Mouse (Mus musculus): ENCODE measurements around the gene Npm1. TPM values are rescaled to one million over a fixed set of nuclear protein-coding genes. Genes with fewer than 3 reads are reported as not detected.

The Npm1 gene
- polyA plus RNA-seq, 1 experiment from 2014 or later: 1,003 TPM

DNA sequence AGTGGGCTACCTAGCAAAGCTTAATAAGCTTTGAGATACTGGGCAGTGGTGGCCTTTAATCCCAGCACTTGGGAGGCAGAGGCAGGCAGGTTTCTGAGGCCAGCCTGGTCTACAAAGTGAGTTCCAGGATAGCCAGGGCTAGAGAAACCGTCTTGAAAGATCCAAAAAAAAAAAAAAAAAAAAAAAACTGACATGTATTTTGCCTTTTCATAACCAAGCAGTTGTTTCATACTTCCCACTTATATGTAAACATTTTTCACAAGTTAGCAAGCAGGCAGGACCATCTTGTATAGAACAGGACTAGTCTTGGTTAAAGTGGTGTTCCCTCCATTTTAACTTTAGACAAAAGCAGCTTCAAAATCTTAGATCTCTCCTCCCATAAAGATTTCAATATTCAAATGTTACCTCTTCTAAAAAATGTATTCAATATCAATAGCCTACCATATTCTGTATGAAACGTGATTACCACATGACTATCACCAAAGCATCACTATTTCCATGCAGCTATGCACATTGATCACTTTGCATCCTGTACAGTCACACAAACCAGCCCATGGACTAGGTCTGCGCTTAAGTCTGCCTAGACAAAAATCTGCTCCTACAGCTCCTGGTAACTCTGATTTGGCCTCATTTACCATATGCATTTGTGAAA lies 11.8 kb downstream of the Npm1 start:
- Histone ChIP-seq H3K36me3 (ENCODE audit: control insufficient read depth, insufficient read depth, low read length) (peaks cover 15% of the 10 kb centered on the region; the same call in 1 of the 2 replicates), H3K27me3 (ENCODE audit: control insufficient read depth, insufficient read depth, low read length) (peaks cover 9% of the 10 kb centered on the region), H3K27ac (ENCODE audit: low read depth, low read length) (no peak overlapping the region), H3K4me2 (no peak overlapping the region), H3K9me3 (ENCODE audit: control insufficient read depth, low read length) (no peaks in the 10 kb centered on the region), H3K4me3 (ENCODE audit: low read depth, low read length) (no peak overlapping the region), H3K4me1 (ENCODE audit: control insufficient read depth, insufficient read depth, low read length) (peaks cover 7% of the 10 kb centered on the region), H3K9ac (ENCODE audit: low read length) (no peak overlapping the region)
- DNase-seq (ENCODE audit: low spot score, missing footprints): no peak
- WGBS: 77% methylated on average over 3 of the region's 3 CpGs
- ATAC-seq (ENCODE audit: low FRiP score): no peak

DNA sequence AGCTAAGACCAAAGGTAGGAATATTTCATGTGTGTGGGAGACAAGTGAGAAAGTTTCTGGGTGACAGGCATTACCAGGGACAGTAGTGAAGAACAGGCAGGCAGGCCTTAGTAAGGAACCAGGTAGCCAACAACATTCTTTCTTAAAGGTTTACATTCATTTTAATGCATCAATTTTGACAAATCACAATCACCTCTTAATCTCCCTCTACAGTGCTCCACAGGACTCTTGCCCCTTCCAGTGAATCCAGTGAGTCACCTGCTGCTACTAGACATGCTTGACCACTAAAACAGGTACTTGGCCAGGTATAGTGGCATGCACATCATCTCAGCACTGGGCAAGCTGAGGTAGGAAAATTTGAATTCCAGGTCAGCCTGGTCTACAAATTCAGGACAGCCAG lies 12.6 kb downstream of the Npm1 start:
- Histone ChIP-seq H3K27me3 (ENCODE audit: control insufficient read depth, insufficient read depth, low read length) (peaks cover 16% of the 10 kb centered on the region), H3K9me3 (ENCODE audit: control insufficient read depth, low read length) (no peaks in the 10 kb centered on the region), H3K36me3 (ENCODE audit: control insufficient read depth, insufficient read depth, low read length) (peaks cover 13% of the 10 kb centered on the region; the same call in 1 of the 2 replicates), H3K4me3 (ENCODE audit: low read depth, low read length) (no peak overlapping the region), H3K4me2 (no peak overlapping the region), H3K27ac (ENCODE audit: low read depth, low read length) (no peak overlapping the region), H3K4me1 (ENCODE audit: control insufficient read depth, insufficient read depth, low read length) (peaks cover 13% of the 10 kb centered on the region), H3K9ac (ENCODE audit: low read length) (no peak overlapping the region)
- no peak for DNase-seq (ENCODE audit: low spot score, missing footprints)
- ATAC-seq (ENCODE audit: low FRiP score): no peak

DNA sequence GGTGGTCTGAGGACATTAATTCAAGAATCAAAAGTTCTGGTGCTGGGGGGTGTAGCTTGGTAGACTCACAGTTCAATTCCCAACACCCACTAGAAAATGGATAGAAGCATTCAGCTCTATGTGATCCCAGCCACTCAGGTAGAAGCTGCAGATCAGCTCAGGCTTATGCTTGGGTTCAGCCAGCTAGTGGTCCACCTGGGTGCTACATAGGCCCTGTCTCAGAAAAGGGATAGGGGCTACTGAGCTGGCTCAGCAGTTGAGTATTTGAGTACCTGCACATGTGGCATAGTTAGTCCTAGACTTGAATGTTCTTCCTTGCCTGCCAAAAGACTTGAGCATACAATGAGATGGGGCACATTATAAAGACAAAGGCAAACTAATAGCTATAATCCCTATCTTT lies 13.6 kb downstream of the Npm1 start:
- ATAC-seq (ENCODE audit: low FRiP score) (no peak), DNase-seq (ENCODE audit: low spot score, missing footprints) (no peak)
- Histone ChIP-seq H3K27ac (ENCODE audit: low read depth, low read length) (no peak overlapping the region), H3K4me1 (ENCODE audit: control insufficient read depth, insufficient read depth, low read length) (peaks cover 18% of the 10 kb centered on the region), H3K4me2 (no peak overlapping the region), H3K27me3 (ENCODE audit: control insufficient read depth, insufficient read depth, low read length) (peaks cover 23% of the 10 kb centered on the region), H3K9me3 (ENCODE audit: control insufficient read depth, low read length) (no peaks in the 10 kb centered on the region), H3K36me3 (ENCODE audit: control insufficient read depth, insufficient read depth, low read length) (peaks cover 10% of the 10 kb centered on the region; the same call in 1 of the 2 replicates), H3K9ac (ENCODE audit: low read length) (no peak overlapping the region), H3K4me3 (ENCODE audit: low read depth, low read length) (no peak overlapping the region)

DNA sequence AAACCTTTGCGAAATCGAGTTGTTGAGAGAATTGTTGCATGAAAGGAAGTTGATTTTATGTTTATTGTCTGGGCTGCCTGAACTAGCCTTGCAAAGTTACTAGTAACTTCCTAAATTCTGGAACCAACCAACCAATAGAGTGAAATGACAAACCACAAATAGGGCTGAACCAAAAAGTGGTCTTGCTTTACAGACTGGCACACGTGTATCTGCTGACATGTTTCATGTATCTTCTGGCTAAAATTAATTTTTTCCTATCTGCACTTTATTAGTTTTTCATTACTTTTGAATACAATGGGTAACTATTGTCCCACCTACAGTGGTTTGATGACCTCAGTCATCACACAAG lies 13.9 kb downstream of the Npm1 start:
- no peak overlapping the region for H3K4me3 ChIP-seq (ENCODE audit: low read depth, low read length)
- no peak for DNase-seq (ENCODE audit: low spot score, missing footprints)
- H3K4me1 ChIP-seq (ENCODE audit: control insufficient read depth, insufficient read depth, low read length): peaks cover 21% of the 10 kb centered on the region
- no peak for ATAC-seq (ENCODE audit: low FRiP score)
- H3K9me3 ChIP-seq (ENCODE audit: control insufficient read depth, low read length): no peaks in the 10 kb centered on the region
- 27% methylated on average over 3 of the region's 3 CpGs for WGBS
- H3K27me3 ChIP-seq (ENCODE audit: control insufficient read depth, insufficient read depth, low read length): peaks cover 26% of the 10 kb centered on the region
- peaks cover 6% of the 10 kb centered on the region; the same call in 1 of the 2 replicates for H3K36me3 ChIP-seq (ENCODE audit: control insufficient read depth, insufficient read depth, low read length)
- H3K27ac ChIP-seq (ENCODE audit: low read depth, low read length): no peak overlapping the region
- H3K9ac ChIP-seq (ENCODE audit: low read length): no peak overlapping the region
- no peak overlapping the region for H3K4me2 ChIP-seq

DNA sequence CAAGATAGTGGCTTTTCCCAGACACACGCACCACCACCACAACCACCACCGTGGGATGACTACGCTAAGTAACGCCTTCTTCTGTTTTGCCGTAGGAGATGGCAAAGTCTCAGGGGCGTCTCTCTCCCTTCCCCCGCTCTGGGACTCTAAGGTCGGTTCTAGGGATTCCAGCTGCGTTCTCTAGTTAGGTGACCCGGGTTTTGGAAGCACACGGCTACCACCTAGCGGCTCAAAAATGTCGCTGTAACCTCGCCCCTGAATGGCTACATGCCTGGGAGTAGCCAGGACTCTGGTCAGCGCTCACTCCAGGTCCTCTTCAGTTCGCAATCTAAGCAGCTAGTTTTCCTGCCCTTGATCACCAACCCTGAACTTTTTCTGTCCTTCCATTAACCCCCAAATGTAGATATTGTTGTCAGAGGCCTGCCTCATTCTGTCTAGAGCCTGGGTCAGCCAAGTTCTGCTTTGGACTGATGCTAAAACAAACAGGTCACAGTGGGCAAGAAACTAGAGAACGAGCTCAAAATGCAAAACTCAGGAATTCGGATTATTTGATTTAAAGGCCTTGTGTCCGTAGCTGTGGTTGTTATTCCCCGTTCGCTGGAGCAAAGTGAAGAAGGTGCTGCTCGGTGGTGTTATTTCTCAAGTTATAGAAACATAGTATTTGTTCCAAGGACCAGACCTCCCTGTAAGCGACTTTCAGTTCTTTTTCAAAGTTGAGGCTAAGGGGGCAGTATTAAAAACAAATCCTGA lies 14.5 kb downstream of the Npm1 start:
- peaks cover 27% of the 10 kb centered on the region for H3K27me3 ChIP-seq (ENCODE audit: control insufficient read depth, insufficient read depth, low read length)
- H3K4me3 ChIP-seq (ENCODE audit: low read depth, low read length): peak overlapping the region; percentile 62
- H3K27ac ChIP-seq (ENCODE audit: low read depth, low read length): 0 out of 2 replicates have a peak overlapping the region, but pooled peaks have one; percentile 37
- DNase-seq (ENCODE audit: low spot score, missing footprints) (peak; percentile 98), ATAC-seq (ENCODE audit: low FRiP score) (peak; percentile 74)
- no peak overlapping the region for H3K9ac ChIP-seq (ENCODE audit: low read length)
- H3K4me1 ChIP-seq (ENCODE audit: control insufficient read depth, insufficient read depth, low read length): peaks cover 27% of the 10 kb centered on the region
- WGBS: 4% methylated on average over 23 of the region's 23 CpGs
- H3K36me3 ChIP-seq (ENCODE audit: control insufficient read depth, insufficient read depth, low read length): peaks cover 6% of the 10 kb centered on the region; the same call in 1 of the 2 replicates
- H3K4me2 ChIP-seq: peak overlapping the region; percentile 87
- no peaks in the 10 kb centered on the region for H3K9me3 ChIP-seq (ENCODE audit: control insufficient read depth, low read length)

DNA sequence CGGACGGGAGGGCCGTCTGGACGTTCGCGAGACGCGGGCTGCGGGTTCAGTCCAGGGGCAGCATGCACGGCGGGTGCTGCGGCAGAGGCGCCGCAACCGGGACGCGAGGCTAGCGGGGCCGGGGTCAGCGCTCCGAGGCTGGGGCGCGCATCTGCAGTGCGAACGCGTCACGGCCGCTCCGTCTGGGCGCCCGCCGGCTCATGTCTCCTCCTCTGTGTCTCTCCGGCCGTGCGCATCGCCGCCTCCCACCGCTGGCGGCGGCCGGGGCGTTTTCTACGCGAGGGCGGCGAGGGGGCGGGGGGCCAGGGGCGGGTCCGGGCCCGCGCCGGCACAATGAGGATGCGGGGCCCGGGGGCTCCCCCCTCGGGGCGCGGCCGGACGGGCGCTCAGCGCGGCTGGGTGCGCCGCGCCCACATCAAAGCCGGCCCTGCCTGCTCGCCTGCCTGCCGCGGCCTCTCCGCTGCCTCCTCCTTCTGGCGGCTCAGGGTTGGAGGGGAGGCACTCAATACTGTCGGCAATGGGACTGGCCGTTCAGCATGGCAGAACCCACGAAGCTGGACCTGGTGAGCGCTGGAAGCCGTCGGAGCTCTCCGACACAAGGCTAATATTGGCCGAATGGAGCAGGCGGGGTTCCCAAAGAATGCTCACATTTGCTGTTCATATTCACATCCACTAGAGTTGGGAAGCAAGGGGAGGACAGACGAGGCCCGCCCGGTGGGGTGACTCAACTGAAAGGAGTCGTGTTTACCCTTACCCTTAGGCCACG lies 15.3 kb downstream of the Npm1 start:
- peak overlapping the region; percentile 68 for H3K9ac ChIP-seq (ENCODE audit: low read length)
- H3K36me3 ChIP-seq (ENCODE audit: control insufficient read depth, insufficient read depth, low read length): peaks cover 6% of the 10 kb centered on the region; the same call in 1 of the 2 replicates
- WGBS: under 1% methylated on average over 64 of the region's 85 CpGs
- H3K9me3 ChIP-seq (ENCODE audit: control insufficient read depth, low read length): no peaks in the 10 kb centered on the region
- H3K4me3 ChIP-seq (ENCODE audit: low read depth, low read length): peak overlapping the region; percentile 62
- H3K27ac ChIP-seq (ENCODE audit: low read depth, low read length): peak overlapping the region; percentile 37
- peak; percentile 93 for DNase-seq (ENCODE audit: low spot score, missing footprints)
- peaks cover 27% of the 10 kb centered on the region for H3K27me3 ChIP-seq (ENCODE audit: control insufficient read depth, insufficient read depth, low read length)
- H3K4me1 ChIP-seq (ENCODE audit: control insufficient read depth, insufficient read depth, low read length): peaks cover 29% of the 10 kb centered on the region
- peak overlapping the region; percentile 87 for H3K4me2 ChIP-seq
- peak; percentile 71 for ATAC-seq (ENCODE audit: low FRiP score)

DNA sequence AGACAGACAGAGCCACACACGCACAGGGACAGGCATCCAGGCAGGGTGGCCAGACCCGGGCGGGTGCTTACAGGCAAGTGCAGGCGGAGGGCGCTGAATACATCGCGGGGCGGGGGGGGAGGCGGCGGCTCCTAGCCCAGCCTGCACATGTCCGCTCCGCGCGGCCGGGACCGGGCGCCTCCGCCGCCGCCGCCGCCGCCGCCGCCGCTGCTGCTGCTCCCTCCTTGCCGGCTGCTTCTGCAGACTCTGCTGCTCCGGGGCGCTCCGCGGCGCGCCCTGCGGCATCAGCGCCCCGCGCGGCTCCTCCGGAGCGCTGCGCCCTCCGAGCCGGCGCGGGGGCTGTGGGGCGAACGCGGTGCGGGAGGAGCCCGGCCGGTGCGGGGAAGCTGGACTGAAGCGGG lies 15.8 kb downstream of the Npm1 start, which contains the start of gene Fgf18:
Gene Fgf18, minus strand, starts transcription at position 230 of the 401 bp plus-strand sequence.
- Histone ChIP-seq H3K4me3 (ENCODE audit: low read depth, low read length) (peak within 1 kb of the TSS; percentile 62), H3K27me3 (ENCODE audit: control insufficient read depth, insufficient read depth, low read length) (peaks cover 31% of the 10 kb centered on the region), H3K27ac (ENCODE audit: low read depth, low read length) (peak within 1 kb of the TSS; percentile 37), H3K9ac (ENCODE audit: low read length) (peak within 1 kb of the TSS; percentile 68), H3K9me3 (ENCODE audit: control insufficient read depth, low read length) (no peaks in the 10 kb centered on the region), H3K4me2 (peak within 1 kb of the TSS; percentile 87), H3K36me3 (ENCODE audit: control insufficient read depth, insufficient read depth, low read length) (peaks cover 6% of the 10 kb centered on the region; the same call in 1 of the 2 replicates), H3K4me1 (ENCODE audit: control insufficient read depth, insufficient read depth, low read length) (peaks cover 29% of the 10 kb centered on the region)
- 0% methylated on average over 30 of the region's 53 CpGs for WGBS
- ATAC-seq (ENCODE audit: low FRiP score) (peak; percentile 60), DNase-seq (ENCODE audit: low spot score, missing footprints) (peak; percentile 86)

DNA sequence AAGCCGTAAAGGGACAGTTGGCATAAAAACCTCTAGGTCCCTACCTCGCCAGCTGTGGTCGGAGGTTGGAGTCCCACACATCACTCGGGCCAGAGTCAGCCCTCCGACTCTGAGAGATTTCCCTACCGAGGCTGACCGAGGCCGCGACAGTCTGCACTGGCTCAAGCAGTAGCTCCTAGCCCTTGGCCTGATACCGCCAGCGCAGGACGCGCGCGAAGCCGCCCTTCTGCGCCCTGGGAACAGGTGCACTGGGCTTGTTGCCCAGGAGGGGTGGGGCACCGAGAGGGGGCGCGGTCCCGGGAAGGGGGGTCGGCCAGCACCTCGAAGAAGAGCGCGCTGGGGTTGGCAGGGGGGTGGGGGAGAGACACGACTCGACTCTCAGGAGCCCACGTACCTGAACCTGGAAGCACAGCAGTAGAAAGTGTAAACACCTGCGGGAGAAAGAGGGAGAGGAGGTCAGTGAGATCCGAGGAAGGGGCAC lies 16.3 kb downstream of the Npm1 start:
- peak; percentile 92 for DNase-seq (ENCODE audit: low spot score, missing footprints)
- WGBS: under 1% methylated on average over 29 of the region's 30 CpGs
- Histone ChIP-seq H3K9me3 (ENCODE audit: control insufficient read depth, low read length) (no peaks in the 10 kb centered on the region), H3K27ac (ENCODE audit: low read depth, low read length) (no peak overlapping the region), H3K4me3 (ENCODE audit: low read depth, low read length) (peak overlapping the region; percentile 62), H3K4me2 (peak overlapping the region; percentile 87), H3K27me3 (ENCODE audit: control insufficient read depth, insufficient read depth, low read length) (peaks cover 31% of the 10 kb centered on the region), H3K36me3 (ENCODE audit: control insufficient read depth, insufficient read depth, low read length) (peaks cover 6% of the 10 kb centered on the region; the same call in 1 of the 2 replicates), H3K4me1 (ENCODE audit: control insufficient read depth, insufficient read depth, low read length) (peaks cover 29% of the 10 kb centered on the region), H3K9ac (ENCODE audit: low read length) (peak overlapping the region; percentile 68)
- peak; percentile 13; the same call in 1 of the 2 replicates for ATAC-seq (ENCODE audit: low FRiP score)

Data from midbrain, embryonic 11.5 days (tissue).